Mouse (Mus musculus) limb, embryonic 10.5 days (tissue): ENCODE measurements around the gene Pdpk1. TPM values are rescaled to one million over a fixed set of nuclear protein-coding genes. Genes with fewer than 3 reads are reported as not detected.

Source experiments
- DNase-seq: peaks from one replicate; pipeline ENCODE4 v3.0.0-alpha.2; 2017; ENCODE audit warnings: low spot score
- H3K27ac ChIP-seq: fragments of 300-500 bp; sonication (generic); 2 replicates; pipeline ENCODE4 v1.5.1; 2016; ENCODE audit warnings: mild to moderate bottlenecking
- H3K27me3 ChIP-seq: fragments of 300-500 bp; sonication (generic); 2 replicates; pipeline ENCODE4 v1.6.1; 2016; ENCODE audit warnings: low read depth, mild to moderate bottlenecking; ENCODE audit not compliant: poor library complexity, severe bottlenecking
- H3K36me3 ChIP-seq: fragments of 300-500 bp; sonication (generic); 2 replicates; pipeline ENCODE4 v1.6.1; 2016; ENCODE audit warnings: mild to moderate bottlenecking, moderate library complexity
- H3K4me1 ChIP-seq: fragments of 300-500 bp; sonication (generic); 2 replicates; pipeline ENCODE4 v1.6.1; 2016
- H3K4me3 ChIP-seq: fragments of 300-500 bp; sonication (generic); 2 replicates; pipeline ENCODE4 v1.5.1; 2016; ENCODE audit warnings: mild to moderate bottlenecking, moderate library complexity
- H3K9me3 ChIP-seq: fragments of 300-500 bp; sonication (generic); replicated peaks from 2 replicates; pipeline ENCODE4 v1.6.1; 2016; ENCODE audit warnings: mild to moderate bottlenecking
- WGBS: fragments of 180-500 bp; shearing (Covaris S2); methylation state at CpG from one replicate; pipeline ENCODE4 v1.1.7; 2016; 5-methylcytosine and 5-hydroxymethylcytosine counted together
- polyA plus RNA-seq: library from polyadenylated mRNA; unstranded; fragments of >200 nt; fragmentation: Nextera tagmentation; extraction: Ambion mirVana; gene quantifications from 2 replicates; pipeline ENCODE4 v1.2.1, GENCODE M21; 2016

The Pdpk1 gene
- polyA plus RNA-seq, 1 experiment from 2014 or later: 32.1 TPM

DNA sequence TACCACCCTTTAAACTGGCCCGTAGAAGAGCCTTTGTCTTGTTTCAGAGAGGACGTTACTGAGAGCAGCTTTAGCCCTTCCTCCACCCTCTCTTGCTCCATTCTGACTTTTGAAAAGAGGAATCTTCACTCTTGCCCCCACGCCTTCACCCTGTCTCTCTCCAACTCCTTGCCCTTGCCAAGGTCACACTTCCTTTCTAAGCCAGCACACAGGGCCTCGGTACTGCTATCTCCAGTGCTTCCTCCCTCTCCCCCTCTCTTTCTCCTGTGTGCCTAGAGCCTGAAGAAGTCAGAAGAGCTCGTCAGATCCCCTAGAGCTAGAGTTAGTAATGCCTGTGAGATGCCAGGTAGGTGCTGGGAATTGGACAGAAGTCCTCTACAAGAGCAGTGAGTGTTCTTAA is 20.0 kb upstream of the Pdpk1 start:
- peaks cover 21% of the 10 kb centered on the region for H3K36me3 ChIP-seq
- H3K9me3 ChIP-seq: no peaks in the 10 kb centered on the region
- WGBS: 86% methylated on average over 5 of the region's 5 CpGs
- H3K4me3 ChIP-seq: no peak overlapping the region
- peaks cover 23% of the 10 kb centered on the region for H3K4me1 ChIP-seq
- H3K27me3 ChIP-seq: no peaks in the 10 kb centered on the region
- DNase-seq: no peak
- H3K27ac ChIP-seq: no peak overlapping the region

DNA sequence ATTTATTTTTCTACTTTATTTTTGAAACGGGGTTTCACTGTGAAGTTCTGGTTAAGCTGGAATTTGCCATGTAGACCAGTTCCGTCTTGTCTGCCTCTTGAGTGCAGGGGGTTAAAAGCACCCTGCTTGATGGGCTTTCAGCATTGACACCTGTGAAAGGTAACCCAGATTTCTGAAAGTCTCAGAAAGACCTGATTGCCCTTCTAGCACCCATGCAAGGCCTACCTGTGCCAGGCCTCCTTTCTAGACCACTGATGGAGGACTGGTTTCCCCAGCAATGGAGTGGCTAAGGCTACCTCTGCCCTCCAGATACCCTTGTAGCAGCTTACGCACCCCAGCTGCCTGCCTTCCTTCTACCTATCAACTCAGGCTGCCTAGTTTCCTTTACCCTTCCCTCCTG is 19.4 kb upstream of the Pdpk1 start:
- no peak for DNase-seq
- peak overlapping the region; percentile 100 for H3K27ac ChIP-seq
- WGBS: 78% methylated on average over 3 of the region's 3 CpGs
- H3K4me3 ChIP-seq: peak overlapping the region; percentile 88
- no peaks in the 10 kb centered on the region for H3K27me3 ChIP-seq
- no peaks in the 10 kb centered on the region for H3K9me3 ChIP-seq
- peaks cover 23% of the 10 kb centered on the region for H3K4me1 ChIP-seq
- peaks cover 27% of the 10 kb centered on the region for H3K36me3 ChIP-seq

DNA sequence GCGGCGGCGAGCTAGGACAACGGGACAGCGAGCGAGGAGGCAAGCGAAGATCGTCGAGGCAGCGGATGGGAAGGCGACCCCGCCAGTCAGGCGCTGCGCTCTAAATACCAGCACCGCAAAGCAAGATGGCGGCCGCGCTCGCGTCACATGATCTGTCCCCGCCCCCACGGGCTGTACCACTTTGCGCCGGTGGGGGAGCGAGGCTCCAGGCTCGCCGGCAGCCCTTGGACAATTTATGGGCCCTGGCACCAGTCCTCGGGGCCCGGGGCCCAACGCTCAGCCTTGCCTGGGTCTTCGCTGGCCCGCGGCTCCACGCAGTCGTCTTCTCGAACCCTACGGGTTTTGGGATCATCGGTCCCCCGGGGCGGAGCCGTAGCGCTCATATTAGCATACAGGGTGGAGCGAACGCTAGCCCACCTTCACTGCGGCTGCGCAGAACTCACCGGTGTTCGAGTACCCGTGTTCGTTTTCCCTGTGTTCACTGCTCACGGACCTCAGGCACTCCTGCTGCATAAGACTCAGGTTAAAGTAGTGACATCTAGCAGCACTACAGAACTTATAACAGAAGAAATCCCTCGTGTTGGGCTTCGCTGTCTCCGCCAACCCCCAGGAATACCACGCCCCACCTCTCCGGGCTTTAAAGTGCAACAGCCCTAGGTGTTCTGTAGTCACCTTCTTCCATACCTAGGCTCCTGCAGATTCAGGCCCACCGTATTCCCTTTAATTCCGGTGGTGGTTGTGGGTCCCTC is 18.8 kb upstream of the Pdpk1 start, which contains the start of gene Atp6v0c:
Gene Atp6v0c (minus strand): TSS at position 386 of the 749 bp plus-strand sequence.
- peak within 1 kb of the TSS; percentile 100 for H3K27ac ChIP-seq
- no peaks in the 10 kb centered on the region for H3K9me3 ChIP-seq
- peak within 1 kb of the TSS; percentile 88 for H3K4me3 ChIP-seq
- H3K4me1 ChIP-seq: peaks cover 28% of the 10 kb centered on the region
- peaks cover 33% of the 10 kb centered on the region for H3K36me3 ChIP-seq
- DNase-seq: peak; percentile 96
- WGBS: under 1% methylated on average over 58 of the region's 58 CpGs
- H3K27me3 ChIP-seq: no peaks in the 10 kb centered on the region

DNA sequence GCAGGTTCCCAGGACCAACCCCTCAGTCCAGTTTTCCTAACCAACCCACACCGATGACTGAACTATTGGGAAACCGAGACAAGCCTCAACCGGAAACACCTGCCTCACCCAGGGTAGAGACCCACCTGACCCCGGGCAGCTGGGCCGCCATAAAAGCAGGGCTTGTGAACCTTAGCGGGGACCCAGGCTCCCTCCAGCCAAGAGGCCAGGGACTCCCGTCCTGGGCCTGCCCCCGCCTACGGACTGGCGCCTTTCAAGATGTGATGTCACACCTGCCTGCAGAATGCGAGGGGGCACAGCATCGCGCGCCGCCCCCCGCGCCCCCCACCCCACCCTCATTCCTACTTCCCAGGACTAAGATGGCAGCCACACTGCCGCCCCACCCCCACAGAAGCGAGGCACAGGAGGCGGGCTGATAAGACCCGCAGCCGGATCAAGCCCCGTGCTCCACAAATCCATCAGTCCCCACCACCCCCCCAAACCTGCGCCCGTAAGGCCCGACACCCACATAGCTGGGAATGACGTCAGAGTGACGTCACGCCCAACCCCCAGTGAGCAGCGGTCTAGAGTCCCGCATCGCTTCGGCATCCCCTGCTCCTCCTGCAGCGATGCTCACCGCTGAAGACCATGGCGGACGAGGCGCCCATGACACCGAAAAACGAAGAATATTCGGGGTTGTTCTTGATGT is 18.0 kb upstream of the Pdpk1 start:
- Histone ChIP-seq H3K27me3 (no peaks in the 10 kb centered on the region), H3K4me3 (peak overlapping the region; percentile 88), H3K9me3 (no peaks in the 10 kb centered on the region), H3K36me3 (peaks cover 35% of the 10 kb centered on the region), H3K27ac (peak overlapping the region; percentile 100), H3K4me1 (peaks cover 29% of the 10 kb centered on the region)
- DNase-seq: peak; percentile 81
- WGBS: under 1% methylated on average over 41 of the region's 41 CpGs

DNA sequence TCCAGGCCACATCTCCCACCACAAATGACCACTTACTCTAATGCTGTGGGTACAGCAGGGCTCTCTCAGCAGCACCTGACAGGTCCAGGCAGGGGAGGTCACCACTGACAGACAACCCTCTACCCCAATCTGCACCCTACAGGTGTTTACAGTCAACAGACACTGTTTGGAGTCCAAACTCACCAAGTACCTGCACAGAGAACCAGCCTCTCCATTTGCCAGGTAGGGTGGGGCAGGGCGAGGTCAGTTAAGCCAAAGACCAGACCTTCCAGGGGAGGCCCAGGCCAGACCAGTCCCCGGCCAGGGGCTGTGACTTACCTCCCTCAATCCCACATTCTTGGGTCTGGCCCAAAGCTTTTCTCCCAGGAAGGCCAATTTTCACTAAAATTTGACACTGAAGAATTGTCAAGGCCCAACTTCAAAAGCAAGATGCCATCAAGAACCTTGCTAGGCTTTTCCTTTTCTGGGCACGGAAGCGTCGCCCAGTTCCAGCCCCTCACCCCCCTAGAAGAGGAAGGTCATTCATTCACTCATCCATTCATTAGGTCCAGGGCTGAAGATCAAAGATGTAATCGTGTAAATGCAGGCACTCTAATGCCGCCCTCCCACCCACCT is 17.3 kb upstream of the Pdpk1 start:
- WGBS: 65% methylated on average over 7 of the region's 7 CpGs
- Histone ChIP-seq H3K36me3 (peaks cover 35% of the 10 kb centered on the region), H3K9me3 (no peaks in the 10 kb centered on the region), H3K4me3 (peak overlapping the region; percentile 88), H3K27me3 (no peaks in the 10 kb centered on the region), H3K27ac (peak overlapping the region; percentile 100), H3K4me1 (peaks cover 33% of the 10 kb centered on the region)
- no peak for DNase-seq

DNA sequence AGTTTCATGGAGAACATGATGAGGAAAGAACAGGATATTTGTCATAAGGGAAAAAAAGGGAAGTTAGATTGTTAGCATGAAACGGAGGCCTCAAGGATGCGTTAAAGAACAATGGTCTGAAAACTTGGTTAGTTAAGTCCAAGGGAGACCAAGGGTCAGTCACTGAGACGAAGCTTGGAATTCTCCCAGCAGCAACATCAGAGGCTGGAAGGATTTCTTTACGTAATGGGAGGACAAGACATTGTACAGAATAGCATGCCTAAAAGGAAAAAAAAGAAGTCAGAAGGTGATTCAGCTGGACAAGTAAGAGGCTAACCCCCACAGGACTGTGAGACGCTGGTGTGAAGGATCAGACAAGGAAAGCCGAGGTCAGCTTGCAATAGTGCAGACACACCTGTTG is 16.4 kb upstream of the Pdpk1 start:
- 93% methylated on average over 6 of the region's 6 CpGs for WGBS
- no peak overlapping the region for H3K4me3 ChIP-seq

DNA sequence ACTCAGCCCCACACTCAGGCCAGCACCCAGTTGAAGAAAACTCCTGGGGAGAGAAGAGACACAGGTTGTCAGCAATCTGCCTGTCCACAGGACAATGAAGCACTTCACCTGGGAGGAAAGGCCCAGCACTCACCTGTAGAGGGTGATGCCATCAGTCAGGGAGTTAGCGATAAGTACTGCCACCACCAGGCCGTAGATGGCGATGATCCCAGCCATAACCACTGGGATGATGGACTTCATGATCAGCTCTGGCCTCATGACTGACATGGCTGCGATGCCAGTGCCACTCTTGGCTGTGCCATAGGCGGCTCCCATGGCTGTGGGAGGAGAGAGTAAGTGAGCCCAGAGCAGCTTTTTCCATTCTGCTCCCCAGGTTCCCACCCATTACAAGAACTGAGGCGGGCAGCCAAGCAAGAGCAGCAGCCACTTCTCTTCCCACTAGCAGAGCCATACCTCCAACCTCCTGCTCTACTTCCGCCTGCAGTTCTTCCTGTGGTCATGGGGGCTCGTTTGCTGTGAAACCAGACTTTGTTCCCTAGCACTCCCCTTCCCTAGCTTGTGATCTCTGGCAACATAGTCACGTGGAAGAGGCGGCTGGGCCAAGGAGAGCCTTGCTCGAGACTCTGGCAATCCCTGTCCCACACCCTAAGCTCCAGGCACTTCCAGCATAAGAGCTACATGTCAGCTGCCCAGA is 14.0 kb upstream of the Pdpk1 start:
- peaks cover 35% of the 10 kb centered on the region for H3K36me3 ChIP-seq
- no peaks in the 10 kb centered on the region for H3K27me3 ChIP-seq
- H3K4me3 ChIP-seq: no peak overlapping the region
- 83% methylated on average over 11 of the region's 11 CpGs for WGBS
- H3K9me3 ChIP-seq: no peaks in the 10 kb centered on the region
- no peak overlapping the region for H3K27ac ChIP-seq
- peaks cover 33% of the 10 kb centered on the region for H3K4me1 ChIP-seq
- no peak for DNase-seq

More for the DNA sequence above, 16.4 kb upstream of the Pdpk1 start:
- no peak for DNase-seq
- Histone ChIP-seq H3K9me3 (no peaks in the 10 kb centered on the region), H3K4me1 (peaks cover 40% of the 10 kb centered on the region), H3K36me3 (peaks cover 35% of the 10 kb centered on the region), H3K27ac (no peak overlapping the region), H3K27me3 (no peaks in the 10 kb centered on the region)

DNA sequence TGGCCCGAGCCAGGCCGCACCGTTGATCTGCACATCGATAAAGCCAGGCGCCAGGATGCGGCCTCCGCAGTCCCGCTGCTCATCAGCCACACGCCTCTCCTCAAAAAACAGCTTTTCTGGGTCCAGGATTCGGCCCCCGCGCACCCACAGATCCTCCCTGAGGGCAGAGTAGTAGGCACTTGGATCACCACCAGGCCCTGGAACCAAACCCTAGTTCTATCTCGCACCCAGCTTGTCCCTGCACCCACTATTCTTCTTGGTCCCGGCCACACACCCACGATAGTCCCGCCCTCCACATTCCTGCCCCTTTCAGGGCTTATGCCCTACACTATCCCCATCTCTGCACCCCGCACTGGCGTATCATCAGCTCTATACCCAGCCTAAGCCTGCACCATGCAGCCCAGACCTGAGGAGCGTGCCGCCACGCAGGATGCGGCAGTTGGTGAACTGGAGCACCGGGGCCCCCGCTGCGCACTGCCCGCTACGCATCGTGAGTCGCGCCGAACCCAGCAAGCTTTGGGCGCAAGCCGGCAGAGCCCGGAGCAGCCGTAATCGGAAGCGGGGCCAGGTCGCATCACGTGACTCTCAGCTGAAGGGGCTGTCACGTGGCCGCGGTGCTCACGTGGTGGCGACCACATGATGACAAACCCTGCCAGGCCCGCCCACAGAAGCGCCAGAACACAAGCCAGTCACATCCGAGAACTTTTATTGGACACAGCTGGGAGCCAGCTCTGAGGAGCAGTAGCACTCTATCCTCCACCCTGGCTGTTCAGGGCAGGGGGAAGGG is 12.6 kb upstream of the Pdpk1 start, which contains the start of gene Amdhd2:
Gene Amdhd2 (minus strand): TSS at position 591 of the 787 bp plus-strand sequence.
- H3K27ac ChIP-seq: peak within 1 kb of the TSS; percentile 84
- H3K4me1 ChIP-seq: peaks cover 30% of the 10 kb centered on the region
- peaks cover 36% of the 10 kb centered on the region for H3K36me3 ChIP-seq
- DNase-seq: peak; percentile 100
- WGBS: under 1% methylated on average over 47 of the region's 47 CpGs
- no peaks in the 10 kb centered on the region for H3K9me3 ChIP-seq
- H3K4me3 ChIP-seq: peak within 1 kb of the TSS; percentile 75
- no peaks in the 10 kb centered on the region for H3K27me3 ChIP-seq

DNA sequence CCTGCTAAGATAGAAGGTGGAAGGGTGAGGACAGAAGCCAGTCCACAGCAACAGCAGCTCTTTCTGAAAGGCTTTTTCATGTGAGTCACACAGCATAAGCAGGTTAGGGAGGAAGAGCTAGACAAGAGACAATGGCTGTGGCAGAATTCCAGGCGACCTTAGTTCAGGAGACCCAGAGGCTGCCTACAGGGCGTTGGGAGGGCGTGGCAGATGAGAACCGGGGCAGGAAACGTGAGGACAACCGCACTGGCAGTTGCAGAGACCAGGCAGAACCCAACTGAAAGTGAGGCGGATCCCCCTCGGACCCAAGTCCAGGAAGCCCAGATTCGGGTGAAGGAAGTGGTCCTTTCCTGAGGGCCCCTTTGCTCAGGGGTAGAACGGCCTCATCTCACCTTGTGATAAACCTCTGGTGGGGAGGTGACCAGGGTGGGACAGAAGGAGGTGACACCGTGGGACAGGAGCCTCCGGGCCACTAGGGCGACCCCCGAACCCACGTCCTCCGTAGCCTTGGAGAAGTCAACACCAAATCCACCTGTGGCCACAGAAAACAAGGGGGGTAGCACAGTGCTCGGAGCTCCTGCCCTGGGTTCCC is 12.0 kb upstream of the Pdpk1 start:
- Histone ChIP-seq H3K9me3 (no peaks in the 10 kb centered on the region), H3K27me3 (no peaks in the 10 kb centered on the region), H3K4me1 (peaks cover 23% of the 10 kb centered on the region), H3K36me3 (peaks cover 39% of the 10 kb centered on the region), H3K27ac (peak overlapping the region; percentile 84), H3K4me3 (peak overlapping the region; percentile 75)
- WGBS: 23% methylated on average over 17 of the region's 17 CpGs
- no peak for DNase-seq

DNA sequence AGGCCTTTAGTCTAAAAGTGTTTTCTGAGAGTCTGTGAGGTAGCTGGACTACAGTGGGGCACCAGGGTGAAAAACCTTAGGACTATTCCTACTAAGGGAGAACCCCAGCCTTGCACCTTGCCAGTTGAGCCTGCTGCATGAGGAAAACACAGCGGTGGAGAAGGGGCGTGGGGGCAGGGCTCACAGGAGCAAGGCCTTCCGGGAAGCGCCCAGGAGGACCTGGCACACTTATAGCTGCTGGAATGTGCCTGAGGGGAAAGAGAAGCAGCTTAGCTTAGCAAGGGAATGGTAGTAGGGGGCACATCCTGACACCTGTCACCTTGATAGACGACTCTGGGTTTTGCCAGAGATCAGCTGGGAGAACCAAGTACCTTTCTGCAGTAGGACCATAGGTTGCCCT is 10.7 kb upstream of the Pdpk1 start:
- DNase-seq: no peak
- Histone ChIP-seq H3K27me3 (no peaks in the 10 kb centered on the region), H3K9me3 (no peaks in the 10 kb centered on the region), H3K27ac (no peak overlapping the region), H3K36me3 (peaks cover 39% of the 10 kb centered on the region), H3K4me1 (peaks cover 19% of the 10 kb centered on the region), H3K4me3 (no peak overlapping the region)
- 82% methylated on average over 5 of the region's 5 CpGs for WGBS

DNA sequence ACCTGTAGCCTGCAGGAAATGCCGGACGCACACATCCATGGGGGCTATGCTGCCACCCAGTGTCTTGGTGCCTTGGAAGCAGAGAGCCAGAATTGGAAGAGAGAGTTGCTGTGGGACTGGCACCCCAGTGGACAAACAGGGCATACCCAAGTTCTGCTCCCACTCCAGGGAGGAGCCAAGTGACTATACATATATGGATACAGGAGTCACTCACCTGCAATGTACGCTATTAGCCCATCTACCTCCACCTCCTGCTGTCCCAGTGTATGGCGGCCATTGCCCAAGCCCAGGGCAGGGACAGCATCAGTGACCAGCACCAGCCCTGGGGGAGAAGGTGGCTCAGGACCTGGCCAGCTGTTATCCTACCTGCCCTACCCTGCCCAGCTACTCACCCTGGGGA is 6.8 kb upstream of the Pdpk1 start:
- DNase-seq: no peak
- peaks cover 4% of the 10 kb centered on the region for H3K4me1 ChIP-seq
- H3K36me3 ChIP-seq: peaks cover 36% of the 10 kb centered on the region
- H3K4me3 ChIP-seq: no peak overlapping the region
- H3K27me3 ChIP-seq: no peaks in the 10 kb centered on the region
- 89% methylated on average over 4 of the region's 4 CpGs for WGBS
- H3K27ac ChIP-seq: no peak overlapping the region
- H3K9me3 ChIP-seq: no peaks in the 10 kb centered on the region

DNA sequence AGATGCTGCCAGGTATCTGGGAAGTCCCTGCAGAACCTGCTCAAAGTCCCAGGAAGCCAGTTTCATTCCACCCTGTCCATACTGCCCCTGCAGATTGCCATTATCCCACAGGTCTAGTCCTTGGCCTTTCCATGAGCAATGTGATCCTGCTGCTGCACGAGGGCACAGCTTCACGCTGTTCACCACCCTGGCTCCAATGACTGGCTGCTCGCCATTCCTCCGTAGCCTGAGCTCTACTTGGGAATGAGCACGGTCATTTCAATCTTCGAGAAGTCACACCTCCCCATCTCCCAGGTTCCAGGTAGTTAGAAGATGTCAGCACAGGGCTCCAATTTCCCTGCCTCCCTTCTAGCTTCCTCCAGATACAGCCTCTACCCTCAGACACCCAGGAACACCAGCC is 6.4 kb upstream of the Pdpk1 start:
- H3K4me1 ChIP-seq: peaks cover 6% of the 10 kb centered on the region
- H3K27me3 ChIP-seq: no peaks in the 10 kb centered on the region
- no peaks in the 10 kb centered on the region for H3K9me3 ChIP-seq
- no peak overlapping the region for H3K27ac ChIP-seq
- no peak overlapping the region for H3K4me3 ChIP-seq
- WGBS: 94% methylated on average over 6 of the region's 6 CpGs
- no peak for DNase-seq
- H3K36me3 ChIP-seq: peaks cover 36% of the 10 kb centered on the region
